Mouse (Mus musculus): ENCODE measurements around the gene Sez6l2.
A peak's percentile ranks its signal among the peaks of the same experiment; 100 is the strongest.
"Not testable (repeated sequence)": the region's sequence is repeated elsewhere in the genome, so short reads cannot be mapped to it uniquely, and the experiment has no call there.

Sez6l2 gene

DNA sequence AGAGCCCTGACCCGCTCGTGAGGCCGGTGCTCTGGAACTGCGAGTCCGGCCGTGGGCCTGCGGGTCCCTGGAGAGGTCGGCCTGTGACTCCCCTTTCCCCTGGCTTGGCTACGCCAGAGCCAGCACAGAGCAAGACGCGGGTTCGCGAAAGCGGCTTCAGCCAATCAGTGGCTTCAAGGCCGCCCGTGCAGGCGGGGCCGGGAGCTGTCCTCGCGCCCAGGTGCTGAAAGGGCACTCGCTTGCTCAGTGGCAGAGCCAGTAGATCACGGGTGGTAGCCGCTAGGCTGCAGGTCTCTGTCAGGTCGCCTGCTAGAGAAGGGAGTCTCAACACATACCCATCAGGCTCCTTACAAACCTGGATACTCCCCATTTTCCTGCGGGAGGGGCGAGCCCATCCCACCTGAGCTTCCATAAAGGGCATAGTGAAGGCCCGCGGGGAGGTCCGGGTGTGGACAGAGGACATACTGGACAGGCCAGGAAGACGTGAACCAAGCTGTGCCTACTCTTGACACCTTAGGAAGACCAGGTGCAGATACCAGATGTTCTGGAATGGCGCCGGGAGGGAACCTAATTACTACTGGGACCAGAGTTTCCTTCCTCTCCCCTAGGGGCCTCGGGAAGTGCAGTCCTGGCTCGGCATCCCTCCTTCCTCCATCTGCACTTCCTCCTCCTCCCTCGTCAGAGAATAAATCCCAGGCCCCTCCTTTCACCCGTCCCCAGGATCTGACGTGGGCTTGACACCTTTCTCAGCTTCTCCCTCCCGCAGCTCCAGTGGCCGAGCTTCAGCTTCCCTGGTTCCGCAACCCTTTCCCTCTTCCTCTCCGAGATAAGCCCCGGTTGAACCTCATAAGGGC lies at the start of gene Sez6l2:
TSS of gene Sez6l2 (plus strand) at position 771 of the 854 bp plus-strand sequence.
- DNase-seq (ENCODE audit: extremely low read depth, low read depth): peak; percentile 59

DNA sequence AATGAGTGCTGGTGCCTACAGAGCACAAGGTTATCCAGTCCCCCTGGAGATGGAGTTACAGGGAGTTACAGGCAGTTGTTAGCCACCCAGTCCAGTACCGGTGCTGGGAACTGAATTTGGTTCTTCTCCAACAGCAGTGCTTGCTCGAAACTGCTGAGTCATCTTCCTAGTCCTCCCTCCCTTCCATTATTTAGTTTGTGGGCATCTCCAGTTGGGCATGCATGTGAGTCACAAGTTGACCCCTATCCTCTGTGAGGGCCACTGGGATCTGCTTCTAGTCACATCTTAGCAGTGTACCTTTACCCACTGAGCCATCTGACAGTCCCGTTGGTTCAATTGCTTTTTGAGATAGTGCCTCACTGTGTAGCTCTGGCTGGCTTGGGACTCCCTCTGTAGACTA lies 44.8 kb upstream of the Sez6l2 start:
- no peak for DNase-seq (ENCODE audit: extremely low read depth, low read depth)

DNA sequence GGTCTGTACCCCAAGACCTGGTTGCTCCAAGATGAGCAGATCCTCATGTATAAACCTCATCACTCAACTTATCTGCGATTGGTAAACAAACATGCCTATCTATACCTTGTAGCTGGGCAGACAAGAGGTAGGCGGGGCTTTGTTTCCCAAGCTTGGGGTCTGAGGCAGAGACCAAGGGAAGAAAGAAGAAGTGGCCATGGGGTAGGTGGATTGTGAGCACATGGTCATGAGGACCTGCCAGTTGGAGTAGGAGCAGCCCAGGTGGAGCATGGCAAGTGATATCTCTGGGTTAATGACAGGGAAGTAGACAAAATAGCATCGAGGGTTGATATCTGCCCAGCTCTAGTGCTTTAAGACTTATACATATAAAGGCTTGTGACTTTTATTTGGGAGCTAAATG lies 35.5 kb upstream of the Sez6l2 start:
- no peak for DNase-seq (ENCODE audit: extremely low read depth, low read depth)

DNA sequence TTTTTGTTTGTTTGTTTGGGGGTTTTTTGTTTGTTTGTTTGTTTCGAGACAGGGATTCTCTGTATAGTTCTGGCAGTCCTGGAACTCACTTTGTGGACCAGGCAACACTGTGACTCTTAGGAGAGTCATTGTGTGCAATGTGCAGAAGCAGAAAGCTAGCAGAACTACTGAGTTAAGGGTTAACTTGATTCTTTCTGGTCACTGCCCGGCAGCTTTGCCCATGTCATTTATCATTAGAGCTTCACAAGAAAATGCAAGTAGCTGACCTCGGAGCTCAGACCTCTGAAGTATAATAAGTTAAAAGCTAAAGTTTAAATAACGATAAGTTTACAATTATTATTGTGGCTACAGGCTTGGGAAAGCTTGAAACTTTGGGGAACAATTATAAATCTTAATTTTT lies 32.0 kb upstream of the Sez6l2 start:
- DNase-seq (ENCODE audit: extremely low read depth, low read depth): not testable (repeated sequence)

DNA sequence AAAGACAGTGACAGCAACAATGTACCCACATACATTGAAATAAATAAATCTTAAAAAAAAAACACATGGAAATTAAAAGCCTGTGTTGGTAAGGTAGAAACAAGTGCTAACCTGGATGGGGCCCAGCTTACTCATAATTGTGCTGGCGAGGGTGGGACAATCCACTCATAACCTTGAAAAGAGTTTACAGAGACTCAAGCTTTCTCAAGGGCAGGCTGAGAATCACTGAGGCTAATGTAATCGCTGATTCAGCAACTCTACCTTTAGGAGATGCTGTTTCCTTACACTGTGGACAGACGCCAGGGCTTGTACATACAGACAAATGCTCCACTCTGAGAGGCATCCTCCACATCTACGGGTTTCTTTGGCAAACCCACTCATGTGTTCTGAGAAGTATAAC lies 30.4 kb upstream of the Sez6l2 start:
- no peak for DNase-seq (ENCODE audit: extremely low read depth, low read depth)

DNA sequence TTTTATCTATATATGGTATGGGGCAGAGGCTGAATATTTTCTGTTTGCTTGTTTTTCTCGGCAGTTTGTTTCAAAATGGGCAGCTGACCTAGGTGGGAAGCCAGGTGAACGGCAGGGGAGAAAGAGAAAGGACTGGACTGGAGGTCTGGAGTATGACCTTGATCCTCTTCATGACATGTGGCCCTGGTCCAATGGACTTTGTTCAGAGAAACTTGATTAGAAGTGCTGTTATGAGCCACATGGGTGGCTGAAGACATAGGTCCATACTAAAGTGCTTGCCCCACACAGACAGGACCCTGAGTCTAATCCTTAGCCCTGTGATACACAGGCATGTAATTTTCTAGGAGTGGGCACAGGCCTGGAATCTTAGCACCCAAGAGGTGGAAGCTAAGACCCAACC lies 28.8 kb upstream of the Sez6l2 start:
- DNase-seq (ENCODE audit: extremely low read depth, low read depth): no peak

DNA sequence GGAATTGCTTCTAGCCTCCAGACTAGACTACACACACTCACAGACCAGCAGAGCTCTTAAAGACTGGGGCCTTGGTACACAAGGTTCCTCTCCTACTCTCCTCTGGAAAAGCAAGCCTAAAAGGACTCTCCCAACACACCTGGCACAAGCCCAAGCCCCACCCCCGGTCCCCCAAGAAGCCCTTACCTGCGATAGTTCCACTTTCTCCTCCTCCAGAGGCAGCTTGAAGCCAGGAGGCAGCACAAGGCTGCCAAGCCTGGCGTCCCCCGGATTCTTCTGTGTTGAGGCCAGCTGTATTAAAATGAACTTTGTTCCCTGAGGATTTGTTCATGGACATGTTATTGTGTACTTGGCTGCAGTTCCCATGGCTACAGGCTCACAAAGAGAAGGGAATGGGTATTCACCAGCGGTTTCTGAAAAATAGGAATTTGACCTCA lies 27.7 kb upstream of the Sez6l2 start, which contains the start of gene Tmem219:
TSS of gene Tmem219 (minus strand) at position 294 of the 437 bp plus-strand sequence.
- DNase-seq (ENCODE audit: extremely low read depth, low read depth): no peak

DNA sequence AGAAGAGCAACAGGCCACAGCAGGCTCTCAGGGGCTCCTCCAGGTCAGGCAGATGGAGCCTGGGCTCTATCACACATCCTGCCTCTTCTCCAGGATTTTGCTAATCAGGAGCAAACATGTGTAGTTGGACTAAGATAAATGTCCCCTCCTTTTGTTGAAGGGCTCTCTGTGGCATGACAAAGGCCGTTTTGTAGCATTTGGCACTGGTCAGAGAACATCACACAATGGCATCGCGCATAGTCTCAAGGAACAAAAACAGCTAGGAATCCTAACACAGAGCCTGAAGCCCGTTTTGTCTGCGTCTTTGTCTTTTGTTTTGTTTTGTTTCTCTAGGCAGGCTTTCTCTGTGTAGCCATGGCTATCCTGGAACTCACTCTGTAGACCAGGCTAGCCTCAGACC lies 26.4 kb upstream of the Sez6l2 start:
- DNase-seq (ENCODE audit: extremely low read depth, low read depth): no peak

DNA sequence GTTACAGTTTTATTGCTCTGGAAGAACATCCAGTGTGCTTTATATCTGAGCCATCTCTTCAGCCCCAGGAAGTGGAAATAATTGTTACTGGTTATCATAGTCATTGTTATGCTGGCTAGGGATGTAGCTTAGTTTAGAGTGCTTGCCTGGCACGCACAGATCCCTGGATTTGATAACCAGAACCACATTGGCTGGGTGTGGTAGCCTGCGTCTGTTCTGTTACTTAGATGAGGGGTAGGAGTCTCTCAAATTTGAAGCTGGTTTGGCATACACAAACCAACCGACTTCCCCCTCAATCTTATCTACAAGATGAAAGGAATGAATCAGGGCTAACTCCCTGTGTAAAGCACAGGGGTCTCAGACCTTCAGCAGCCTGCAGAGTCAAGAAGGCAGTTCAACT lies 24.1 kb upstream of the Sez6l2 start:
- no peak for DNase-seq (ENCODE audit: extremely low read depth, low read depth)

DNA sequence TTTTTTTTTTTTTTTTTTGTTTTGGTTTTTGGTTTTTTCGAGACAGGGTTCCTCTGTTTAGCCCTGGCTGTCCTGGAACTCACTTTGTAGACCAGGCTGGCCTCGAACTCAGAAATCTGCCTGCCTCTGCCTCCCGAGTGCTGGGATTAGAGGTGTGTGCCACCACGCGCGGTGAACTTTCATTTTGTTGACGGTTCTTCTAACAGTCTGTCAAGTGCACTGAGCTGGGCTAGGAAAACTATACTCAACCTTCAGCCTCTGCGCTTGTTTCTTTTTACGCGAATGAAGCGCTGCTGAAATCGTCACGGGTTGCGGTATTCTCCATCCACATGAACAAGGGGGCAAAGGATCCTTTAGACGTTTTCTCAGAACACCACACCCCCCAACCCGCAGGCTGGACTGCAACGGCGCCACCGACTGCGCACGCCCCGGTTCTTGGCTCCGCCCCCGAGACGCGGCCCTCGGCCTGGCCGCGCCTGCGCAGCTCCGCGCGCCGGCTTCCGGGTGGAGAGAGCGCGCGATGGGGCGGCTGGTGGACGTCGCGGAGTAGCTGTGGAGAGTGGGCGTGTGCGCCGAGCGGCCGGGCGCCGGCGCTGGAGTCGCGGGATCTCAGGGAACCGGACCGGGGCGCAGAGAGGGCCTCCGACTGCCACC lies 21.9 kb upstream of the Sez6l2 start, which contains the start of gene Kctd13:
TSS of gene Kctd13 (plus strand) at position 496 of the 654 bp plus-strand sequence.
- DNase-seq (ENCODE audit: extremely low read depth, low read depth): peak; percentile 68

DNA sequence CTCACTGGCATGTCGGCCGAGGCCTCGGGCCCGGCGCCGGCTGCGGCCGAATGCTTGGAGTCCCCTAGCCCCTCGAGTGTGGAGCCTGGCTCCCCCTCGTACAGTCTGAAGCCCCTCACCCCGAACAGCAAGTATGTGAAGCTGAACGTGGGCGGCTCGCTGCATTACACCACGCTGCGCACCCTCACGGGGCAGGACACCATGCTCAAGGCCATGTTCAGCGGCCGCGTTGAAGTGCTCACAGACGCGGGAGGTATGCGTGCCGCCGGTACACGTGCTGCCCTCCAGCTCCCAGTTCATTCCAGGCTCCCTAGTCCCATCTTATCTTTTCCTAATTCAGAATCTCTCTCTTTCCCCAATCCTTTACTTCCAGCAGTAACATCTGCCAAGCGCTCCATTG lies 21.3 kb upstream of the Sez6l2 start:
- no peak for DNase-seq (ENCODE audit: extremely low read depth, low read depth)

DNA sequence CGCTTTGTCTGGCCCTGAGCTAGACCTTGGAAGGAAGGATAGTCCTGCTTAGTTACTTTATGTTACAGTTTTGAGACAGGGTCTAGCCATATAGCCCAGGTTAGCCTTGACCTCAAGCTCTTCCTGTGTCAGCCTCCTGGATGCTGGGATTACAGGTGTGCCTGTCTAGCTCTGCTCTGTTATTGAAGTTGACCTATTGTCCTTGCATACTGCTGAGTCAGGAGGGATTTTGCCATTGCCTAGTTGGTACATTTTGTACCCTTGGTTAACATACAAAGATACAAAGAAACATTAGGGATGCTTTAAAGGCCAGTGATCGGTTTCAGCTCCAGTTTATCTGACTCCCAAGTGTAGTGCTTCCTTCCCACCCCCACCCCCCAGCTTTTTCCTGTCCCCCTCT lies 17.7 kb upstream of the Sez6l2 start:
- no peak for DNase-seq (ENCODE audit: extremely low read depth, low read depth)

DNA sequence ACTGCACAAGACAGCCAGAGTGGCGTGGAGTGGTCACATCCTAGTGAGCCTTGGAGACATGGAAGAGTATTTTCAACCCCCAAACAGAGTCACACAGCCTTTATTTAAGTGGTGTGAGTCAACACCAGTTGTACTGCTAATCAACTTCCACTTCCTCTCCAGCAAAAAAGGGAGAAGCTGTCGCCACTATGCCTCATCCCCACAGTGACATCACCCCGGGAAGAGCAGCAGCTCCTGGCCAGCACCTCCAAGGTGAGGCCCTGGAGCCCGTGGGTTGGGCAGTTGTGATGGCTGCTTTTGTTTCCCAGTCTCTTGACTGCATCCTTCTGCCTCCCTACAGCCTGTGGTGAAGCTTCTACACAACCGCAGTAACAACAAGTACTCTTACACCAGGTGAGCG lies 9.2 kb upstream of the Sez6l2 start:
- DNase-seq (ENCODE audit: extremely low read depth, low read depth): no peak

DNA sequence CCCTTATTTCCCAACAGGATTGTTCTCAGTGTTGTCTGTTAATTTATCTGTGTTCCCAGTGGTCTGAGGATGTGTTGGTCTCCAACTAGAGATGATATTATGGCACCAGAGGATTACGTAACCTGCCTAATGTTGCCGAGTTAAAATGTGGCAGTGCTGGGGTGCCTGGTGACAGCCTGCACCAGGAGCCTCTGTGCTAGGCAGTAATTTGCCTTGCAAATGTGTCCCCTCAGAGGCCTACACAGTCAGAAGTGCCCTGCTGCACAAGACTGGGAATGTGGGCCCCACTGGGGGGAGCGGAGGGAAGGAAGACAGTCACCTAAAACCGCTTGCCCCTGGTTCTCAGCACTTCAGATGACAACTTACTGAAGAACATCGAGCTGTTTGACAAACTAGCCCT lies 8.6 kb upstream of the Sez6l2 start:
- no peak for DNase-seq (ENCODE audit: extremely low read depth, low read depth)

DNA sequence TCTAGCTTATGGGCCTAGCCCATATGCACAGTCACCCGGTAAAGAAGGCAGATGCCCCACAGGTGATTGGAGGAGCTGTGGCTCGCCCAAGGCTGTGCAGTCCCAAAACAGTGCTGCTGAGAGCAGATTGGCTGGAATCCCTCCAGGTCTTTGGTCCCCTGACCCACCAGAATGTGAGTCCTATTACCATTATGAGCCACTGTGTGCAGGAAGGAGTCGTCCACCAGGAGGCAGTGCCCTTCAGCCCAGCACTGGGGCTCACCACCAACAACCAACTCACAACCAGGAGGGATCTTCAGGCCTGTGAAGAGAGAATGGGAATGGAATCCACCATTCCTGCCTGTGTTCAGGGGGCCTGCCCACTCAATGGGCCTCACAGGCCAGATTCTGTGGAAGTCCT lies 3.8 kb upstream of the Sez6l2 start:
- DNase-seq (ENCODE audit: extremely low read depth, low read depth): no peak

DNA sequence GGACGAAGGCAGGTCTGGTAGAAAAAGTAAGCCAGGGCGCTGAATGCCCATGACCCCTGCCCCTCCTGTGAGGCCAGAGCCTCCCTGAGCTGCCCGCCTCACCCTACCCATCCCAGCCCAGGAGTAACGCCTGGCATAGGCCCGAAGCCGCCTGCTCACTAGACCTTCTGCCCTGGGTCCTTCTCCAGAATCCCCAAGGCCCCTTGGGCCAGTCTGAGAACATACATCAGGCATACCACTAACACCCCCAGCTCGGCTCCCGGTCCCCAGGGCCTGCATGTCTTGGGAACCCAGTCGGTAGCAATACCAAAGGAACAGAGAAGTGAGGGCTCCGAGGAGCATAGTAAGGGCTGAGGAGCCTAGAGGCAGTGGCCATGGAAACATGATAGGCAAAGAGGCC lies 1.7 kb upstream of the Sez6l2 start:
- DNase-seq (ENCODE audit: extremely low read depth, low read depth): no peak

DNA sequence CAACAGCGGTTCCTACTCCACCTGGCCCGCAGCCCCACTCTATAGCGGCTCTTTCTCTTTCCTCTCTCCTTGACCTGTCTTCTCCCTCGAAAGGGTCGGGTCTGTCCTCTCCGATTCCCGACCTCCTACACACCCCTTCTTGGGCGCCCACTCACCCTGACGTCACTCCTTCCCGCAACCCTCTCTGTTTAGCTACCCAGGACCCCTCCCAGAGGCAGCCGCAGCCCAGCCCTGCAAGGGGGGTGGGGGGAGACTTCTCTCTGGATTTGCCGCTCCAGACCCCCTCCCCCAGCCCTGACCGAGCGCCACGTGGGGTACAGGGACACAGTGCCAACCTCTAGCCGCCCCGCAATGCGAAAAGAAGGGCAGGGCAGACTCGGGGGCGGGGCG lies 965 bp upstream of the Sez6l2 start, which contains the start of gene Asphd1:
TSS of gene Asphd1 (minus strand) at position 180 of the 390 bp plus-strand sequence.
- no peak for DNase-seq (ENCODE audit: extremely low read depth, low read depth)

DNA sequence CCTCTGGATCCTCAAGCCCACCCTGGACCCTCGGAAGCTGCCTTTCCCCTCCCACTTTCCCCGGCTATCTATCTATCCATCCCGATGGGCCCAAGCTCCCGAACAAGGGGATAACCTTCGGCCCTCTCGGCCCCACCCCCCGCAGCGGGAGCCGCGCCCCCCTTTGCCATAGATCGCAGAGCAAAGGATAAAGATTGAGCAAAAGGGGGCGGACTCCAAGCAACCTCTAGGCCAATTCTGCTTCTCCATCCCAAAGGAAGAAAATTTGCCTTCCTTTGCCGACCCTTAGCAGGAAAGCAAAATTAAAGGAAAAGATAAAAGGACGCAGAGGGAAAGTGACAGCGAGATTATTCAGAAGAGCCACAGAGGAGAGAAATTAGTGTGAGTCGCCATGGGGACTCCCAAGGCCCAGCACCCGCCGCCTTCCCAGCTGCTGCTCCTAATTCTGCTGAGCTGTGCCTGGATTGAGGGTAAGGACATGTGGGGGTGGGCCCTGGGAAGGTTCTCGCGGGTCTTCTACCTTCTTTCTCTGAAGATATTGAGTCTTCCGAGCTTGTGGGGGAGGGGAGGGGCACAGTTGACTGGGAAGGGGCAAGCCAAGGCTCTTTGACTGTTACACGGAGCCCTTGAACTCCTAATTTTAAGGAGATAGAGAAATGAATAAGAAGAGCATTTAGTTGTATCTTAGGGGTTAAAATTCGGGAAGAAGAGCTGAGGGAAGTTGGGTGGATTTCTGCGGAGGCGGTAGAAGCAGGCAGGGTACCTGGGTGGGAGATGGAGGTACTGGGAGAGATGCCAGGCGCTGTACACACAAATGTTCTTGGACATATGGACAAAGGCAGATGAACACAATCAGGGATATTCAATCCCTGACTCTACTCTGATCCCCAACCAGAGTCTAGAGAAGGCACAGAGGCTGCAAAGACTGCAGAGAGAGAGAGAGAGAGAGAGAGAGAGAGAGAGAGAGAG lies 568 bp downstream of the Sez6l2 start:
- DNase-seq (ENCODE audit: extremely low read depth, low read depth): no peak

DNA sequence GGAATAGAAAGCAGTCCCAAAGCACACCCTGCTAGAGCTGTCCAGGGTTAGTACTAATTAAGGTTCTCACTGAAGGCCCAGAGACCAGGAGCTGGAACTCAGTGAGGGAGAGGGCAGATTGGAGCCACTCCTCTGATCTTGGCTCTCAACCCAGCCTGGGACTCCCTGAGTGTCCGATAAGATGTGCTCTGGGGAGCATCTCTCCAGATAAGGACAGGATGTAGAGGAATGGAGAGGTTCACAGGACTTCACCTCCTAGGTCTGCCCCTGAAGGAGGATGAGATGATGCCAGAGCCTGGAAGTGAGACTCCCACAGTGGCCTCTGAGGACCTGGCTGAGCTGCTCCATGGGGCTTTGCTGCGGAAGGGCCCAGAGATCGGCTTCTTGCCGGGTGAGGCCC lies 1.4 kb downstream of the Sez6l2 start:
- DNase-seq (ENCODE audit: extremely low read depth, low read depth): no peak

DNA sequence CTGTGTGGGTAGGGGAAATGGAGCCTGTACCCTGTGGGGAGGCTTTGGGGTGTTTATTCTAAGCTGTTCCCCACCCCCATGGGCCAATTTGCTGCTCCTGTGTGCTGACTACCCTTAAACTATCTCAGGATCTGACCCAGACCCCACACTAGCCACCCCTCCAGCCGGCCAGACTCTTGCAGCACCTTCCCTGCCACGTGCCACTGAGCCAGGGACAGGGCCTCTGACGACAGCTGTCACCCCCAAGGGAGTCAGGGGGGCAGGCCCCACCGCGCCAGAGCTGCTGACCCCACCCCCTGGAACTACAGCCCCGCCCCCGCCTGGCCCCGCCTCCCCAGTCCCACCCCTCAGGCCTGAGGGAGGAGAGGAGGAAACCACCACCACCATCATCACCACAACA lies 2.3 kb downstream of the Sez6l2 start:
- DNase-seq (ENCODE audit: extremely low read depth, low read depth): no peak

DNA sequence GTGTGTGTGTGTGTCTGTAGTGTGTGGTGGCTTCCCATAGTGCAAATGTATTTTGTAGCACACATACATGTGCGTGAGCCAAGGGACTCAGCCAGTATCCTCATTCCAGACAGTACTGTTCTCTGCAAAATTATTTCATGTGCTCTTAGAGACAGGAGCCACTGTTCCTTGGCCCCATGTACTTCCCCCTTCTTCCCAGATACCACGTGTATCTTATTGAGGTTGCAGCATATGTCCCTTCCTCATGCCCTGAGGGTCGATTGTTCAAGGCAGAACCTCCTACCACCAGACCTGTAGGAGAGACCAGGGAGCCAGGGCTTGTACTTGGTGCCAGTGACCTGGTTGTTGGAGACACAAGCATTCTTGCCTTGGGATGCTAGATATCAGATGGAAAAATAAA lies 4.8 kb downstream of the Sez6l2 start:
- DNase-seq (ENCODE audit: extremely low read depth, low read depth): no peak

All from MEL-GATA-1-ER (cell line).